Mouse (Mus musculus): ENCODE data around the gene Cxcr5. TPM values are rescaled to one million over a fixed set of nuclear protein-coding genes. Genes with fewer than 3 reads are reported as not detected.

Gene Cxcr5
- total RNA-seq (2014; fragmentation: Nextera tagmentation) (0.54 and 6.2 TPM in 2 replicates), total RNA-seq (2017) (0.08 and 1.8 TPM in 2 replicates)

DNA sequence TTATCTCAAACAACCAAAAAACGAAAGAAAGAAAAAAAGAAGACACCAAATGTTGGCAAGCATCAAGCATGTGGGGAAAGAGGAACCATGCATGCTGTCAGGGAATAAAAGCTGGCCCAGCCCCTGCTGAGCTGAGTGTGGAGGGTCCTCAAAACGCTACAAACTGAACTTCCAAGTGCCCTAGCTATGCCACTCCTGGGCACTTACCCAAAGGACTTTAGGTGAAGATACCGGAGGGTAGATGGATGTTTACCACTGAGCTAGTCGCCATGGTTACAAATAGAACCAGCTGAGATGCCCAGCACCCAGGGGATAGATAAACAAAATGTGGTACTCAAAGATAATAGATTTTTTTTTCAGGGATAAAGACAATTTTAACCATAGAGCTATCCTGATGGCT lies at the start of gene Cxcr5:
TSS of gene Cxcr5 (minus strand) at position 281 of the 400 bp plus-strand sequence.
- peak; percentile 86 for ATAC-seq (replicated peaks; ENCODE audit: low FRiP score, low TSS enrichment, poor library complexity, severe bottlenecking)

DNA sequence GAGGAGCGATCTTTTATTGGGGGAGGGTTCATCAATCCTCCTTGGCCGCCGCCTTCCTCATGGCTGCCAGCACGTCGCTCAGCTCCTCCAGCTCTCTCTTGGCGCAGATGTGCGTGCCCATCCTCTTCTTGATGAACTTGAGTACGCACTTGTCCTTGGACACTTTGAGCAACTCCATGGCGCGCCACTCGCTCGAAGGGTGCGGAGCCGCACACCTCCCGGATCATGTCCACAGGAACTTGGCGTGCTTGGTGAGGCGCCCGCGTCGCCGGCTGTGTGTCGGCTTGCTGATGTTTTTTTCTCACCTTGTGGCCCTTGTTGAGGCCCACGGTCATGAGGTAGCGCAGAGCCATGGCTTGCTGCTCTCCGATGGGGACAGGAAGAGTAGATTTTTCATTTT lies 48.7 kb upstream of the Cxcr5 start:
- no peak for ATAC-seq (replicated peaks; ENCODE audit: low FRiP score, low TSS enrichment, poor library complexity, severe bottlenecking)

DNA sequence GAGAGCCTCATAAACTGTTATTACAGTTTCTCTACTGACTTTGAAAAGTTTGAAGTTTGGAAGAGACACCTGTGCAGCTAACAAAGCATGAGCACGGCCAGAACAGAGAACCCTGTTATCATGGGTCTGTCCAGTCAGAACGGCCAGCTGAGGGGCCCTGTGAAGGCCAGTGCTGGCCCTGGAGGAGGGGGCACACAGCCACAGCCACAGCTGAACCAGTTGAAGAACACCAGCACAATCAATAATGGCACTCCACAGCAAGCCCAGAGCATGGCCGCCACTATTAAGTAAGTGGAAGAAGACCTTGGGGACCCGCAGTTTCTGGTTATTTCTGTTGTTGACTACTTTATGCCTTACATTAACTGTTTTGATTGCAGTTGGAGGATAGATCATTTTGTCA lies 45.6 kb upstream of the Cxcr5 start:
- no peak for ATAC-seq (replicated peaks; ENCODE audit: low FRiP score, low TSS enrichment, poor library complexity, severe bottlenecking)

DNA sequence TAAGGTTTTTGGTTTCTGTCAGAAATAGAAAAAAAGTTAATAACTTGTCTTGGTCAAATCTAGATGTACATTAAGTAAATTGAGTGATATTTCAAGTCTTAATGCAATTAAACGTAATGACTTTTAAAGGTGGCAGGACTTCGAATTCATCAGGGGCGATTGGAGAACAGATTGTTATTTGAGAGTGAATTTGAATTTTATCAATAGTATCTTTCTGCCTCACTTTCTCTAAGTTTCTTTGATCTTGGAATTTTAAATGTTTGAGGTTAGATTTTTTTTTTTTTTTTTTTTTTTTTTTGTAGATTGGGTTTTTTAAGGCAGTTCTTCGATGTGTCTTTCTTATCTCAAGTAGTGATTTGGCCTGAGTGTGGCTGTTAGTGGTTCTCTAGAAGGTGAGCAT lies 45.0 kb upstream of the Cxcr5 start:
- ATAC-seq (replicated peaks; ENCODE audit: low FRiP score, low TSS enrichment, poor library complexity, severe bottlenecking), result no peak

DNA sequence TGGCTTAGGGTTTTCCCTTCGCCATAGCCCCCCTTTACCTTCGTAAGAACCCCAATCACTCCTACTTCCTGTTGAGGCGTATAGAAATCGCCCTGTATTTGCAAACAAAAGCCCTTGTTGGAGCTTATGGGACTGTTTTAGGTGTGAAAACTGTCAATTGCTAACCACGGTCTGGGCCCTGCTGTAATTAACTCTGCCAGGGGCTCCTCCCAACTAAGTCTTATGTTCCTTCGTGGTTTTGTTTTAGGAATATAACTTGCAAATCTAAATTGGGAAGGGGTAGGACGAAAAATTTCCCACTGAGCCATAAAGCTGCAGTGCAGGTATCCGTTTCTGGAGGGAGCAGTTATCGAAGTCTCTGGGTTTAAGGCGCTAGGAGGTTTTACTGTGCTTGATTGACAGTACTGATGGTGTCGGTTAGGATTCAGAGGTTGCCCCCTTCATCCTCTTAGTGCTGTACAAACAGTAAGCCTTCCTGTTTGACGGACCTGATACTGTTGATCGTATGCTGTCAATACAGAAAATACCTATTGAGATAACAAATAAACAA lies 44.0 kb upstream of the Cxcr5 start:
- ATAC-seq (replicated peaks; ENCODE audit: low FRiP score, low TSS enrichment, poor library complexity, severe bottlenecking), result 0 out of 2 replicates have a peak, but pooled peaks have one; percentile 16

- ATAC-seq (replicated peaks; ENCODE audit: low FRiP score, low TSS enrichment, poor library complexity, severe bottlenecking), result peak; percentile 29; the same call in 1 of the 2 replicates
Measured at GRCm38 (mm10) chr9:44604779-44605615, 43.3 kb upstream of the Cxcr5 start, which contains the start of gene Ddx6. Gene Ddx6, plus strand, starts transcription at chr9:44604892.

DNA sequence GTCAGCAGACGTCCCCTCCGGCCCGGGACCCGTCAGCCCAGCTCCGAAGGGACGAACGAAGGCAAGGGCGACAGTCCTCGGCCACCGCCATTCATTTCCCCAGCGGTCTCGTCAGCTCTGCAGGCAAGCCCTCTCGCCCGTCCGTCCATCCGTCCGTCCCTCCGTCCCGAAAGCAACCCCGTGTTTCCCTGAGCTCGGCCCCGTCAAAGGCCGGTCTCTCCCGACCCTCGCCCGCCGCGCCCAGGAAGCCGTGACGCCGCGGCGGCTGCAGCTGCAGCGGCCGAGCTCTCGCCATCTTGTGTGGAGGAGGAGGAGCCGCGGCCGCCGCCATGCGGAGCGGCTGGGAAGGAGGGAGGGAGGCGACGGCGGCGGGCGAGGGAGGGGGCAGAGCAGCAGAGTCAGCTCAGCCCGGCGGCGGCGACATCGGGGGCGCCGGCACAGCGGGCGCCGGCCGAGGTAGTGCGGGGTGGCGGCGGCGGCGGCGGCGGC lies 42.7 kb upstream of the Cxcr5 start:
- ATAC-seq (replicated peaks; ENCODE audit: low FRiP score, low TSS enrichment, poor library complexity, severe bottlenecking), result peak; percentile 54

DNA sequence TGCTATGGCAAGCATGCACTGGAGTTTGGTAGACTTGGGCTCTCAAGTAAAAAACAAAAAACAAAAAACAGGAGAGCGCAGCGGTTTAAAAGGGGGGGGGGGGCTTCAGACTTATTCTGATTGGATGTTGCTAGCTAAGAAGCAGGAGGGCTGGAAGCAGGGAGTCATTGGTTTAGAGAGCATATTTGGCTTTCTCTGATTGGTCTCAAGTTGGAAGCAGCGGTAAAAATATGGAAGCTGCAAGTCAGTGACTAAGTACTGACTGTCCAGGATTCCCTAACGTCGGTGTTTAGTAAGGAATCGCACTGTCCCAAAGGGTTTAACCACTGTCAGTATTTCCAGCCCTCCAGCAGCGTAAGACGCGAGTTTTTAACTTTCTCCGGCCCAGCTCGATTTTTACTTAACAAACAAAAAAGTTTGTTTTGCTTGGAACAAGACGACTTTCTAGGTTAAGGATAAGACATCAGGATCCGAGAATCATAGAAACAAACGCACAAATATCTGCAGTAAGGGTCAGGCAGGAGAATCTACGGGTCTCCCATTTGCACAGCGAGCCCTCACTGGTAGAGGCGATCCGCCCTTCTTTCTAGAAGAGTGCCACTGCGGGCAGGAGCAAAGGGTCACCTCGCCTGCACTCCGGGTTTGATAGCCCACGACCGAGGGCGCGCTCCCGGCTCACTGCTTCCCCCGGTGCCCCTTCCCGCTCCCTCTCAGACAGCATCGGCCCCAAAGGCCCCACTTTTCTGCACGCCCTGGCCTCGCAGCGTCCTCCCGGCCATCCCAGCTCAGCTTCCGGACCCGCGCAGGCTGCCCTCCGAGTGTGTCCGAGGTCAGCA lies 42.0 kb upstream of the Cxcr5 start:
- ATAC-seq (replicated peaks; ENCODE audit: low FRiP score, low TSS enrichment, poor library complexity, severe bottlenecking), result peak; percentile 77

DNA sequence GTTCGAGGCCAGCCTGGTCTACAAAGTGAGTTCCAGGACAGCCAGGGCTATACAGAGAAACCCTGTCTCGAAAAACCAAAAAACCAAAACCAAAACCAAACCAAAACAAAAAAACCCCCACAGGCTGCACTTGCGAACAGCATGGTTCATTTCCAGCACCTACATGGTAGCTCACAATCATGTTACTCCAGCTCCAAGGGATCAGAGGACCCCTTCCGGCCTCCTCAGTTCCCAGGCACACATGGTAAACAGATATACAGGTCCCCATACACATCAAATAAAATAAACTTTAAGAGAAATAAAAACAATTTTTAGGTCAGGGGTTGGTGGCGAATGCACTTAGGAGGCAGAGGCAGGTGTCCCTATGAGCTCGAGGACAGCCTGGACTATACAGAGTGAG lies 41.1 kb upstream of the Cxcr5 start:
- no peak for ATAC-seq (replicated peaks; ENCODE audit: low FRiP score, low TSS enrichment, poor library complexity, severe bottlenecking)

GRCm38 (mm10) chr9:44600801-44601200 lies 39.1 kb upstream of the Cxcr5 start:
- no peak for ATAC-seq (replicated peaks; ENCODE audit: low FRiP score, low TSS enrichment, poor library complexity, severe bottlenecking)

GRCm38 (mm10) chr9:44599616-44600015 lies 37.9 kb upstream of the Cxcr5 start:
- ATAC-seq (replicated peaks; ENCODE audit: low FRiP score, low TSS enrichment, poor library complexity, severe bottlenecking), result no peak

DNA sequence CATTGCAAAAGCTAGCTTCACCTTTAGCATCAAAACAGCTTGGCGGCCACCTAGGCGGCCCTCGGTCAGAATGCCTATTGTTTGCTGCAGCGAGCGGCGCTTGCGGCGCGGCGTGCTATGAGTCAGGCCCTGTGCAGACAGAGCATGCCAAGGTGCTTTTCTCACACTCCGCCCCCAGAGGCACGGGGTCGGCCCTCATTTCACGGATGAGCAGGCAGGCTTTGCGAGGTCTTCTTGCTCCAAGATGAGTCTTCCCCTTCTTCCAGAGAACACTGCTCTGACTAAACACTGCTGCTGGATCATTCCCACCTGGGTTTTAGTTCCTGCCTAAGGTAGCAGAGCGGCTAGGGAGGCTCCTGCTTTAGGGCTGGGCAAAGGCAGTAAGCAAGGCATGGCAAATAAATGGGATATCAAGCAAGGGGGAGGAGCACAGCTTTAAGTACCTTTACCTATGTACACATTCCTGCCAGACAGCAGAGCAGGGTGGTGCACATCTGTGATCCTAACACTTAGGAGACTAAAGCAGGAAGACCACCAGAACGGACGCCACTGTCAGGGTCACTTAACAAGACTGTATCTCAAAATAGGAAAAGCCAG lies 37.3 kb upstream of the Cxcr5 start:
- no peak for ATAC-seq (replicated peaks; ENCODE audit: low FRiP score, low TSS enrichment, poor library complexity, severe bottlenecking)

DNA sequence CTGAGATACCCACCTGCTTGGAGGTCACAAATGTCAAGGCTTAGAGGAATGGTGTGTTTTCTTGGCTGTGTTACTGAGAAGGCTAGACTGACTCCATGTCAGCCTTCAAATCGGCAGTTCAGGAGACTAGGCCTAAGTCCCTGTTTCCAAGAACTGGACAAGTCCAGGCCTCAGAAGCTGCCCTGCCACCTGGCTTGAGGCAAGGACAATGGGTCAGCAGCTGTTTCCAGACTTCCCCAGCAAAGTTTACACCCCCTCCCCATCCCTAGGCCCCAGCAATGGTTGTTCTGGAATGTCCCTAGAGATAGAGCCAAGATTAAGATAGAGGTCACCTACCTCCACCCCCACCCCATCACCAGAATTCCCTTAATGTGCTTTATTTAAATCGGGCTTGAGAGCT lies 36.1 kb upstream of the Cxcr5 start:
- ATAC-seq (replicated peaks; ENCODE audit: low FRiP score, low TSS enrichment, poor library complexity, severe bottlenecking), result no peak

- no peak for ATAC-seq (replicated peaks; ENCODE audit: low FRiP score, low TSS enrichment, poor library complexity, severe bottlenecking)
Measured at GRCm38 (mm10) chr9:44595537-44595930, 33.9 kb upstream of the Cxcr5 start.

DNA sequence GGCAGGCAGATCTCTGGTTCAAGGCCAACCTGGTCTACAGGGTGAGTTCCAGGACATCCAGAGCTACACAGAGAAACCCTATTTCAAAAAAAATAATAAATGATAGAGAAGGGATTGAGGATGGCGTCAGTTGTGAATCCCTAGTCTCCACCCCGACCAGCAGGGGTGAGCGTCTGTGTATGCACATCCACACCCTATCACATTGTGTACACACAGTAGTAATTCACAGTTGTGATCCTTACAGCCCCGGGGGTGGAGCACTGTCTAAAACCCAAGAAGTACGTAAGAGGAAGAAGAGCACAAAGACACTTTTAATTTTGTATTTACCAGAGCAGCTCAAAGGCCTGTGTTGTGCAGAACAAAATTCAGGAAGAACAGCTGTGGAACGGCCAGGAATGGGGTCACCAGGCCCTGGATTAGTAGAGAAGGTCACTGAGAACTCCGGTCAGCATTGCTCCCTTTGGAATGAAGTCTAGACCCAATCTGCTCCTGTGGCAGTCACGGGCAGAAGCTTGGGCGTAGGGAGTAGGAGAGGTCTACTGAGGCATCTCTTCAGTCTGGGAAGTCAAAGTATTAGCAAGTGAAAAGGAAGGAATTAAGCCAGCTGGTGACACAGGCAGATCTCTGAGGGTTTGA lies 33.3 kb upstream of the Cxcr5 start:
- no peak for ATAC-seq (replicated peaks; ENCODE audit: low FRiP score, low TSS enrichment, poor library complexity, severe bottlenecking)

GRCm38 (mm10) chr9:44593886-44594285 lies 32.2 kb upstream of the Cxcr5 start:
- no peak for ATAC-seq (replicated peaks; ENCODE audit: low FRiP score, low TSS enrichment, poor library complexity, severe bottlenecking)

DNA sequence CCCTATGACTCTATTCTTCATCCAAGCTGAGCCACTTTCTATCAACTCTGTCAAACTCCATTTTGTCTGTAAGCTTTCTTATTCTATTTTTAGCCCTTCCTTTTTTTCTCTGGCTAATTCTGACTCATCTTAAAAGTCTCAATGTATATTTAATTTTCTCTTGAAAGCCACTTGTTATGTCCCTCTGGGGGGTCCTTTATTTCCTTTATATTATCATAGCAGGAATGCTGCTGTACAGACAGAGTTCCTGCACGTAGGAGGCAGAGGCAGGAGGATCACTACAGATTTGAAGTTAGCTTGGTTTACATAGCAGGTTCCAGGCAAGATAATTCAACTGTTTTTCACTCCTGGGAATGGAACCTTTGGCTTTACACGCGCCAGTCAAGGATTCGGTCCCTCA lies 31.5 kb upstream of the Cxcr5 start:
- no peak for ATAC-seq (replicated peaks; ENCODE audit: low FRiP score, low TSS enrichment, poor library complexity, severe bottlenecking)

DNA sequence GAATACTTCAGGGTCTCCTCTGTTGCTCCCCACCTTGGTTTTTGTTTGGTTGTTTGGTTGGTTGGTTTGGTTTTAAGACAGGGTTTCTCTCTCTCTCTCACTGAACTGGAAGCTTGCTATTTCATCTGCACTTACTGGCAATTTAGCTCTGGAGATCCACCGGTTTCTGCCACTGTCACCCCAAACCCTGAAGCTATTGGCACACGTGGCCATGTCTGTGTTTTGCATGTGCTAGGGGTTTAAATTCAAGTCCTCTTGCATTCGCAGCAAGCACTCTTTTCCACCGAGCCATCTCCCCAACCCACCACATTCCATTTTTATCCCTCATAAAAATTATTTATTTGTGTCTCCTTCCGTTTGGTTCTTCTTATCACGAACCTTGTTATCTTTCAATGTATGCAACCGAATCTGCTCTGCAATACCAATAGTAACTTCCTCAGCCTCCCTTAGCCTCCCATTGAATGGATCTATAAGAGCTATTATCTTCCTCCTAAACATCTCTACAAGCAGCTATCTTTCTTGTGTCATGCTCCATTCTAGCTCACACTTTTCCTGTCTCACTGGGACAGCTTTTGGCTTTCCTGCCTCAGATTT lies 30.0 kb upstream of the Cxcr5 start:
- ATAC-seq (replicated peaks; ENCODE audit: low FRiP score, low TSS enrichment, poor library complexity, severe bottlenecking), result no peak

DNA sequence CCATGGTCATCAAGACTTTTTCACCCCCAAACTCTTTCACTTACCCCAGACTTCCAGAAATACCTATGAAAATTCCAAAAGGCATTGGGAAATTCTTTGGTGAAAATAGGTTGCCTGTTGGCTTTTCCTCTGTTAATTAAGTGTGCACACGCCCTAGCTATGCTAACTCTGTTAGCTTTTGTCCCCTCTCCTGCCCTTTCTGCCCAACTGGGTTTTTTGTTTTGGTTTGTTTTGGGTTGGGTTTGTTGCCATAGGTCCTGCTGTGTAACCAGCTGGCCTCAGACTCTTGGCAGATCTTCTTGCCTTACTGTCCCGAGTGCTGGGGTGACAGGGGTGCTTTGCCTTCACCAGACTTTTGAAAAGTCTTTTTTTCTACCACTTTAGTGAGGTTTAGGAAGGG lies 29.3 kb upstream of the Cxcr5 start:
- ATAC-seq (replicated peaks; ENCODE audit: low FRiP score, low TSS enrichment, poor library complexity, severe bottlenecking), result no peak

All from megakaryocyte-erythroid progenitor cell, adult 5-6 weeks (primary cell).